In genomic region chr6:97341148-97341547, GRCm38 (mm10) we compare ENCODE assay signal across 25 mouse cellular contexts.
DNase-seq lines count a peak whose midpoint lies in the region; ATAC-seq and TF ChIP-seq lines count a peak whose summit lies in the region.
"Had no signal": no experiment of that assay in that cellular context is flagged by ENCODE, and none has a peak within 500 bp of the region (broad histone marks: within the 10 kb centered on the region; RNA-seq: fewer than 3 reads in every experiment).

No protein-coding gene starts in this region.

- no peaks in the 10 kb centered on the region for H3K9me3 ChIP-seq in heart, embryonic 15.5 days (replicated peaks)
- H3K9me3 ChIP-seq in lung, embryonic 16.5 days (ENCODE audit: control insufficient read depth, low read length) = no peaks in the 10 kb centered on the region
- no peaks in the 10 kb centered on the region for H3K9me3 ChIP-seq in intestine, embryonic 16.5 days (ENCODE audit: control insufficient read depth, low read length)
- no peaks in the 10 kb centered on the region for H3K9me3 ChIP-seq in stomach, embryonic 16.5 days (replicated peaks; ENCODE audit: control insufficient read depth, low read length)
- H3K9me3 ChIP-seq: forebrain, embryonic 15.5 days; kidney, embryonic 15.5 days; limb, embryonic 13.5 days; midbrain, embryonic 15.5 days; neural tube, embryonic 15.5 days had no signal

- H3K36me3 ChIP-seq in heart, embryonic 15.5 days = no peaks in the 10 kb centered on the region
- no peaks in the 10 kb centered on the region for H3K36me3 ChIP-seq in heart, adult 2 months (ENCODE audit: control insufficient read depth, insufficient read depth, low read length)
- H3K36me3 ChIP-seq in lung, embryonic 16.5 days (ENCODE audit: control insufficient read depth, insufficient read depth, low read length) = no peaks in the 10 kb centered on the region
- H3K36me3 ChIP-seq in intestine, embryonic 16.5 days (ENCODE audit: control insufficient read depth, insufficient read depth, low read length) = no peaks in the 10 kb centered on the region
- H3K36me3 ChIP-seq in stomach, embryonic 16.5 days (ENCODE audit: control insufficient read depth, insufficient read depth, low read length) = no peaks in the 10 kb centered on the region
- H3K36me3 ChIP-seq: forebrain, embryonic 15.5 days; kidney, embryonic 15.5 days; limb, embryonic 13.5 days; midbrain, embryonic 15.5 days; neural tube, embryonic 15.5 days had no signal

- no peak overlapping the region for H3K4me2 ChIP-seq in heart, embryonic 15.5 days
- H3K4me2 ChIP-seq in lung, embryonic 16.5 days (ENCODE audit: low read depth, low read length) = no peak overlapping the region
- peak overlapping the region; percentile 3; the same call in 1 of the 2 replicates for H3K4me2 ChIP-seq in intestine, embryonic 16.5 days (ENCODE audit: low read depth, low read length)
- no peak overlapping the region for H3K4me2 ChIP-seq in stomach, embryonic 16.5 days (ENCODE audit: low read depth, low read length)
- H3K4me2 ChIP-seq: forebrain, embryonic 15.5 days; kidney, embryonic 15.5 days; limb, embryonic 13.5 days; liver, embryonic 11.5 days; midbrain, embryonic 15.5 days; neural tube, embryonic 15.5 days had no signal

- no peak for ATAC-seq in heart, embryonic 15.5 days (replicated peaks; ENCODE audit: insufficient number of reproducible peaks, insufficient read depth, low FRiP score, low read depth)
- peak; percentile 73 for ATAC-seq in lung, embryonic 16.5 days (ENCODE audit: low read depth)
- peak; percentile 78 for ATAC-seq in intestine, embryonic 16.5 days
- ATAC-seq in stomach, embryonic 16.5 days (ENCODE audit: insufficient read depth, low FRiP score) = no peak
- ATAC-seq: midbrain, embryonic 15.5 days; Patski had no signal

- no peak overlapping the region for H3K4me3 ChIP-seq in heart, embryonic 15.5 days
- no peak overlapping the region for H3K4me3 ChIP-seq in heart, adult 2 months
- H3K4me3 ChIP-seq in lung, embryonic 16.5 days (ENCODE audit: low read length) = no peak overlapping the region
- H3K4me3 ChIP-seq in intestine, embryonic 16.5 days (ENCODE audit: low read length) = no peak overlapping the region
- no peak overlapping the region for H3K4me3 ChIP-seq in stomach, embryonic 16.5 days (replicated peaks; ENCODE audit: low read length)
- H3K4me3 ChIP-seq: forebrain, embryonic 15.5 days; kidney, embryonic 15.5 days; limb, embryonic 13.5 days; midbrain, embryonic 15.5 days; neural tube, embryonic 15.5 days had no signal

- H3K4me1 ChIP-seq in heart, embryonic 15.5 days (replicated peaks) = peaks cover 18% of the 10 kb centered on the region
- no peaks in the 10 kb centered on the region for H3K4me1 ChIP-seq in heart, adult 2 months (ENCODE audit: control insufficient read depth, insufficient read depth, low read length)
- H3K4me1 ChIP-seq in lung, embryonic 16.5 days (replicated peaks; ENCODE audit: control insufficient read depth, insufficient read depth, low read length) = peaks cover 4% of the 10 kb centered on the region; the same call in 1 of the 2 replicates
- peaks cover 11% of the 10 kb centered on the region for H3K4me1 ChIP-seq in intestine, embryonic 16.5 days (ENCODE audit: control insufficient read depth, insufficient read depth, low read length)
- H3K4me1 ChIP-seq in stomach, embryonic 16.5 days (ENCODE audit: control insufficient read depth, insufficient read depth, low read length) = 0 out of 2 replicates have a peak, but pooled peaks cover 4% of the 10 kb centered on the region
- H3K4me1 ChIP-seq: limb, embryonic 13.5 days; midbrain, embryonic 15.5 days had no signal

- TF ChIP-seq POLR2A in heart, adult 2 months (IDR thresholded peaks at IDR 0.05; ENCODE audit: insufficient read depth, low read depth, low read length) = no peak

- intact Hi-C loops in heart, adult 2 months (cut with DNase I) = no loop called here

- no peak for TF ChIP-seq EP300 in heart, adult 2 months (IDR thresholded peaks at IDR 0.05; ENCODE audit: insufficient read depth, low read depth, low read length)

- no peaks in the 10 kb centered on the region for H3K79me2 ChIP-seq in heart, adult 2 months (replicated peaks; ENCODE audit: control insufficient read depth, insufficient read depth, low read length)

- H3K27ac ChIP-seq in heart, embryonic 15.5 days = peak overlapping the region; percentile 17; the same call in 1 of the 2 replicates
- H3K27ac ChIP-seq in heart, adult 2 months = no peak overlapping the region
- H3K27ac ChIP-seq in lung, embryonic 16.5 days (ENCODE audit: low read length) = peak overlapping the region; percentile 47
- H3K27ac ChIP-seq in intestine, embryonic 16.5 days (ENCODE audit: low read length) = peak overlapping the region; percentile 68
- peak overlapping the region; percentile 9; the same call in 1 of the 2 replicates for H3K27ac ChIP-seq in stomach, embryonic 16.5 days (ENCODE audit: low read length)
- H3K27ac ChIP-seq: kidney, embryonic 15.5 days; limb, embryonic 13.5 days; midbrain, embryonic 15.5 days; neural tube, embryonic 15.5 days had no signal

- no peak for TF ChIP-seq CTCF in heart, adult 2 months (IDR thresholded peaks at IDR 0.05)

- no peaks in the 10 kb centered on the region for H3K27me3 ChIP-seq in heart, embryonic 15.5 days
- H3K27me3 ChIP-seq in heart, adult 2 months (ENCODE audit: control insufficient read depth, insufficient read depth, low read length) = no peaks in the 10 kb centered on the region
- H3K27me3 ChIP-seq in lung, embryonic 16.5 days (ENCODE audit: control insufficient read depth, insufficient read depth, low read depth, low read length) = no peaks in the 10 kb centered on the region
- no peaks in the 10 kb centered on the region for H3K27me3 ChIP-seq in intestine, embryonic 16.5 days (replicated peaks; ENCODE audit: control insufficient read depth, insufficient read depth, low read length)
- no peaks in the 10 kb centered on the region for H3K27me3 ChIP-seq in stomach, embryonic 16.5 days (ENCODE audit: control insufficient read depth, insufficient read depth, low read length)
- H3K27me3 ChIP-seq: forebrain, embryonic 15.5 days; kidney, embryonic 15.5 days; limb, embryonic 13.5 days; midbrain, embryonic 15.5 days; neural tube, embryonic 15.5 days; Patski had no signal

- DNase-seq in heart, adult 2 months = no peak
- DNase-seq in lung, postnatal 4 days = no peak
- no peak for DNase-seq in yolk sac, embryonic 10.5 days (ENCODE audit: low spot score)
- DNase-seq in kidney, adult 9 months = no peak
- DNase-seq: adrenal gland, postnatal 10 days; cerebellum, adult 9-10 months; cerebellum, postnatal 36 days; gastrocnemius, postnatal 25 days; heart, adult 18-20 months; kidney, adult 11 months; kidney, postnatal 25 days; retina, postnatal 1 day; right cerebral cortex, postnatal 14 days; thymus, postnatal 4 days had no signal

- 62% methylated on average over 3 of the region's 3 CpGs for WGBS in heart, embryonic 15.5 days
- WGBS in heart, adult 2 months = 67% methylated on average over 3 of the region's 3 CpGs
- WGBS in lung, embryonic 16.5 days = 53% methylated on average over 3 of the region's 3 CpGs
- 59% methylated on average over 3 of the region's 3 CpGs for WGBS in intestine, embryonic 16.5 days
- WGBS in stomach, embryonic 16.5 days = 65% methylated on average over 3 of the region's 3 CpGs

- H3K9ac ChIP-seq in heart, embryonic 15.5 days = no peak overlapping the region
- no peak overlapping the region for H3K9ac ChIP-seq in heart, adult 2 months (ENCODE audit: low read depth, low read length)
- H3K9ac ChIP-seq in lung, embryonic 16.5 days (ENCODE audit: low read length) = no peak overlapping the region
- no peak overlapping the region for H3K9ac ChIP-seq in intestine, embryonic 16.5 days (ENCODE audit: low read depth, low read length)
- H3K9ac ChIP-seq in stomach, embryonic 16.5 days (ENCODE audit: low read length) = no peak overlapping the region
- H3K9ac ChIP-seq: forebrain, embryonic 15.5 days; kidney, embryonic 15.5 days; limb, embryonic 13.5 days; midbrain, embryonic 15.5 days; neural tube, embryonic 15.5 days had no signal

Comparison
In these comparisons a context has a peak if more than half of its experiments do, and no peak if none do; other contexts are left out.
1. ATAC-seq: peak in lung, embryonic 16.5 days (single experiment) and intestine, embryonic 16.5 days (single experiment); none in heart, embryonic 15.5 days (single experiment) and stomach, embryonic 16.5 days (single experiment).